Mouse (Mus musculus) cortical plate, adult 2 months (tissue): Measurements from ENCODE around the gene Nudt13.

ENCODE experiments used
- CTCF ChIP-seq: fragments of 200-500 bp; IDR thresholded peaks from 2 replicates; pipeline ENCODE4 v1.5.1; 2011; ENCODE audit warnings: mild to moderate bottlenecking, control low read depth, low read length; ENCODE audit not compliant: insufficient read depth; ENCODE audit errors: extremely low read depth
- POLR2A ChIP-seq: fragments of 200-500 bp; IDR thresholded peaks from 2 replicates; pipeline ENCODE4 v1.6.1; 2011; ENCODE audit warnings: mild to moderate bottlenecking, low read length, control low read depth; ENCODE audit not compliant: insufficient read depth; ENCODE audit errors: extremely low read depth

DNA sequence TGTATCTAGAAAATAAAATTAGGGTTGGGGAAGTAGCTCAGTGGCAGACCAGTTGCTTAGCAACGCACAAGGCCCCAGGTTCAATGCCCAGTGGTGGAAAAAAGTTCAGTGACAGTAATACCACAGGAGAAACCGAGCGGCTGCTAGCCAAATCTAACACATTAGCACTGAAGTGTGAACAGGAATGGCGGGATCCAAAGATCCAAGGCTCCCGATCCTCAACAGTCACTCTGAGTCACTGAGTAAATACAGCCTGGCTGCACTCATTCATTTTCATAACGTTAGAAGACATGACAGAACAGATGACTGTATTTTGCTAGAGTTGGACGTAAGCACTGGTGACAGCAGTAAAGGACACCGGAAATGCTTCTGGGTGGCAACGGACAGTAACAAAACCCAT is 51.4 kb downstream of the Nudt13 start:
- no peak for TF ChIP-seq POLR2A
- no peak for TF ChIP-seq CTCF
